Mouse (Mus musculus): ENCODE results near the gene Cyp4a12b. TPM values are rescaled to one million over a fixed set of nuclear protein-coding genes. Genes with fewer than 3 reads are reported as not detected.
"Not testable (repeated sequence)": the region's sequence is repeated elsewhere in the genome, so short reads cannot be mapped to it uniquely, and the experiment has no call there.

Cyp4a12b gene
- not detected for total RNA-seq (2021)

DNA sequence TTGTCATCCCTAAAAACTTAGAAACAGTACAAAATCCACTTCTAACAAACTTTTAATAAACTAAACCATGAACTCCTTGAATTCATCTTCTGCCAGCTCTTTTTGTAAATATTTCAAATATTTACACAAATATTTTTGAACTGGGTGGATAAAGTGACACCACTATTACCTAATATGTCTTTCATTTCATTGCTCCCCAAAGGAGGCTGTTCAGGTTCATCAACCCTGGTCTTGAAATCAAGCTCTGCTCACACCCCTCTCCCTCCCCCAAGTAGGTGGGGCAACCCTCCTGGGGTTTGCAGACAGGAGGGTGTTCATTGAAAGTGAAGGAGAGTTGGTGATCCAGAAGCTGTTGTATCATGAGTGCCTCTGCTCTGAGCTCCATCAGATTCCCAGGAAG is at the start of gene Cyp4a12b:
Gene Cyp4a12b, plus strand, starts transcription at position 301 of the 400 bp plus-strand sequence.
- intact Hi-C loops (cut with DNase I); DNase-seq (ENCODE audit: low spot score): not testable (repeated sequence)

DNA sequence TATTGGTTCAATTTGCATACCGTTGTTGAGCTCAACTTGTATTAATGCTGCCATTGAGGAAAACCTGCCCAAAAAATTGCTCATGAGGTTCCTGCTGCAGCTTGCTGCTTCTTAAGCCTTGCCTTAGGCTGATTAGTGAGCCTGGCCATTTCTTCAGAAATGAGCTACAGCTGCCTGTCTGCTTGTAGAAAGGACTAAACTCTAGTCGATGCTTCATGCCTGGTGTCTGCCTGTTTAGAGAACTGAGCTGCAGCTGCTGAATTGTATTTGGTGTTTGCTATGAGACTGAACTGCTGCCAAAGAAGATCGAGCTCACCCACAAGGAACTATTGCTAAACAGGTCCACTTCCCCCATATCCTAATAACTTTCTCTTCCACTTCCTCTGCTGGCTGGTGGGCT is 45.8 kb upstream of the Cyp4a12b start:
- DNase-seq (ENCODE audit: low spot score); intact Hi-C loops (cut with DNase I): not testable (repeated sequence)

DNA sequence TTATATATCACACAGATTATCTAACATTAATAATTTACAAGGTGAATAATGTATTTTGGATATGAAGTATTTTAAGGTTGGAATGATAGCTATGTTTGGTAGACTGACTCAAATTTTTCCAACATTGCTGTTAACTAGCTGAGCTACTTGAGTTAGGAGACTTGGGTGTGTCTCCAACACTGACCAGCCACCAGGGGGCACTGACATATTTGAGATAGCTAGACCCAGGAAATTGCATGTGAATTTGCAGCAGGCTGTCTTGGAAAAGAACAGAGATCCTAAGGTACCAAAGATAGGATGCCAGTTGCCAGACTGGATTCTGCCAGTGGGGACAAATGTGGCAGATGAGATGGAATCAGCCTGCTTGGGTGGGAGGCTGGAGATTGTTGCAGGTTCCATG is 43.4 kb upstream of the Cyp4a12b start:
- intact Hi-C loops (cut with DNase I); DNase-seq (ENCODE audit: low spot score): not testable (repeated sequence)

DNA sequence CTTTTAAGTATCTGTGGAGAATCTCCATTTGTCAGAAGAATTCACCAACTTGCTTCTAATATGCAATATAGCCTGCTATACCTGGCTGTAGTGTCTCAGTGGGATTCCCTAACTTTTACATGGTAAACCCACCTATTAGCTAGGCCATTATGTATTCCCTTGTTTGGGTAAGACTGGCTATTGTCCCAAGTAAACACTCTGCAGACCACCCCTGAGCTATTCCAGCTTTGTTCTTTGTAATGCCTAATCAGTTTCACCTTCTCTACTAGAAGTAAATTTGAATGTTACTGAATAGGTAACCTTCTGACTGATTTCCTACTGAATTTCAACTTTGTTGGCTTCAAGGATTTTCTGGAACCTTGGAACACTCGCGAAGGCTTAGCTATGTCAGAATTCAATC is 15.2 kb upstream of the Cyp4a12b start:
- DNase-seq (ENCODE audit: low spot score); intact Hi-C loops (cut with DNase I): not testable (repeated sequence)

DNA sequence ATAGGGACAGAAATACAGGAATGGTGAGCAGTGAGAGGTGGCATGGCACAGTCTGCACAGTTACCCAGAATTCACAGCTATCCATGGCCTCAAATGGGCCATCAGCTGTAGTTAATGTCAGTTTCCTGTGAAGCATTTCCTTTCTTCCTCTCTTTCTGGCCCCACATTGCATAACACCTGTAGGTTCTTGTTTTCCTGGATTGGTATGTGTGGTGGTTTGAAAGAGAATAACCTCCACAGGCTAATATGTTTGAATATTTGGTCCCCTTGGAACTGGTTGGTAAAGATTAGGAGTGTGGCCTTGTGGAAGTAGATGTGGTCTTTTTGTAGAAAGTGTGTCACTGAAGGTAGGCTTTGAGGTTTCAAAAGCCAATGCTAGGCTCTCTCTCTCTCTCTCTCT is 14.5 kb upstream of the Cyp4a12b start:
- DNase-seq (ENCODE audit: low spot score); intact Hi-C loops (cut with DNase I): not testable (repeated sequence)

DNA sequence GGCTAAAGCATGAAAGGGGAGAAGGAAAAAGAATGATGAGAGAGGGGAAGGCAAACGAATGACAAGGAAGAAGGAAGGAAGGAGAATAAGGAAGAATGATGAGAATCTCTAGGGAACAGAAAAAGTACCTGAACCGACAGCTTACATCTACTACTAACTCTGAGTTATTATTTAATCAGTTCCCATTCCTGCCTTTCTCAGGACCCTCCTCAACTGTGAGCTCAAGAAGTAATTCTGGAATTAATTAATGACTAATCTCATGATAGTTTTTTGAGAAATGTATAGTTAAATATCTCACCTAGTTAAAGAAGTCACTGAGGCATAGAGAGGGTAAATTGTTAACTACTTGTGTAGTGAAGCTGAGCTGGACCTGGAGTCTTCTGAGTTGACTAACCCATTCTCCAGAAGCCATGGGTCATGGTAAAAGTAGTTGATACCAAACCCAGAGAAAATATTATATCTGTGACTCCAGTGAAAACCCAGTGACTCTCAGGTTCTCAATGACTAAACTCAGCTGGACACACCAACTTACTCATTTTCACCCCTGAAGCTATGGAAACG is 39.2 kb downstream of the Cyp4a12b start:
- DNase-seq (ENCODE audit: low spot score) = no peak
- intact Hi-C loops (cut with DNase I) = no loop called here

DNA sequence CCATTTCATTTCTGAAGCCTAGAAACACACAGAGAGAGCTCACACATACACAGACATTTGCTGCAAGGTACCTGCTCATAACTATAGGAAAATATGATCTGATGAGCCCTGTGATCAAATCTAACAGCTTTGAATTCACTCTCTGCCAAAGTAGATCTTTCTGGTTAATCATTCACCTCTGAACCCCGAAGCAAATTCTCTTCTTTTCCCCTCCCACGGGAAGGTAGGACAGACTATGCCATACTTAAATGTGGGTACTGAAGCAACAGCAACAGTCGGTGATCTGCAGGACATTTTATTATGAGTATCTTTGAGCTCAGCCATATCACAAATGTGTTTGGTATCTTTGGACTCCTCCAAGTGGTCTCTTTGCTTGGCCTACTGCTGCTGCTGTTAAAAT is 40.9 kb downstream of the Cyp4a12b start, which contains the start of gene Cyp4a30b:
Gene Cyp4a30b, plus strand, starts transcription at position 301 of the 400 bp plus-strand sequence.
- no peak for DNase-seq (ENCODE audit: low spot score)
- intact Hi-C loops (cut with DNase I) = no loop called here

DNA sequence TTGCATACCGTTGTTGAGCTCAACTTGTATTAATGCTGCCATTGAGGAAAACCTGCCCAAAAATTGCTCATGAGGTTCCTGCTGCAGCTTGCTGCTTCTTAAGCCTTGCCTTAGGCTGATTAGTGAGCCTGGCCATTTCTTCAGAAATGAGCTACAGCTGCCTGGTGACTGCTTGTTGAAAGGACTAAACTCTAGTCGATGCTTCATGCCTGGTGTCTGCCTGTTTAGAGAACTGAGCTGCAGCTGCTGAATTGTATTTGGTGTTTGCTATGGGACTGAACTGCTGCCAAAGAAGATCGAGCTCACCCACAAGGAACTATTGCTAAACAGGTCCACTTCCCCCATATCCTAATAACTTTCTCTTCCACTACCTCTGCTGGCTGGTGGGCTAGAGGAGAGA is 62.2 kb downstream of the Cyp4a12b start:
- intact Hi-C loops (cut with DNase I); DNase-seq (ENCODE audit: low spot score): not testable (repeated sequence)

DNA sequence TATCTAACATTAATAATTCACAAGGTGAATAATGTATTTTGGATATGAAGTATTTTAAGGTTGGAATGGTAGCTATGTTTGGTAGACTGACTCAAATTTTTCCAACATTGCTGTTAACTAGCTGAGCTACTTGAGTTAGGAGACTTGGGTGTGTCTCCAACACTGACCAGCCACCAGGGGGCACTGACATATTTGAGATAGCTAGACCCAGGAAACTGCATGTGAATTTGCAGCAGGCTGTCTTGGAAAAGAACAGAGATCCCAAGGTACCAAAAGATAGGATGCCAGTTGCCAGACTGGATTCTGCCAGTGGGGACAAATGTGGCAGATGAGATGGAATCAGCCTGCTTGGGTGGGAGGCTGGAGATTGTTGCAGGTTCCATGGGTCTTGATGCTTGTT is 64.6 kb downstream of the Cyp4a12b start:
- not testable (repeated sequence) for DNase-seq (ENCODE audit: low spot score)
- intact Hi-C loops (cut with DNase I) = loop anchor here (5.0 kb wide), 1 partner anchor 171 kb away; the partner anchor contains the start of gene Cyp4b1

DNA sequence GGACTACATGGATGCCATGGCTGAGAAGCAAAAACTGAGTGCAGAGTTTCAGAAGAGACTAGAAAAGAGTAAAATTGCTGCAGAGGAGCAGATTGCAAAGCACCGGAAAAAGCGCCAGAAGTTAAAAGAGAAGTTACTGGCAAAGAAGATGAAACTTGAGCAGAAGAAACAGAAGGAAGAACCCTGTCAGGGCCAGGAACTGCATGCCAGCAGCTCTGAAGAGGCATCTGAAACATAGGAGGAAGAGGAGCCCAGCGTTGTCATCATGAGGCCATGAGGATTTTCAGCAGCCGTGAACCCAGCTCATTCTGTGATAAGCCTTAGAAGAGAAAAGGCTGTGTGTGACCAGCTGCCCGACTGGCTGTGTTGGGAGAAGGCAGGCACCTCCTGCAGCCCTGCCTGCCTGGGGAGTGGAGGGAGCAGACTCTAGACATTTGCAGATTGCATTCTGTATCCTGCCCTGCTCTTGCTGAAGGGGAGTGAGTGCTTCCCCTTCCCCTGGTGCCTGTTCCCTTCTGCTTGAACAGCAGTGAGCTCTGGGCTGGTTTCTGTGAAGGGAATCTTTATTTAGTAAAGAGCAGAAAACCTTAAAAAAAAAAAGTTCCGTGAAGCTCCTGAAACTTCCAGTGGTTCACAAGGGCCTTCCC is 69.7 kb downstream of the Cyp4a12b start:
- DNase-seq (ENCODE audit: low spot score) = no peak

More for the DNA sequence above, 69.7 kb downstream of the Cyp4a12b start:
- intact Hi-C loops (cut with DNase I) = no loop called here

Other genes starting within 250 kb of the Cyp4a12b start
- not detected for gene Cyp4a29, start 169.5 kb upstream of the Cyp4a12b start, total RNA-seq (2021)
- gene Cyp4a12a, start 112.6 kb upstream of the Cyp4a12b start, total RNA-seq (2021) = not detected
- gene Cyp4a30b, start 41.0 kb downstream of the Cyp4a12b start, total RNA-seq (2021) = not detected
- not detected for gene Cyp4a14, start 84.5 kb downstream of the Cyp4a12b start, total RNA-seq (2021)
- gene Cyp4a10, start 106.6 kb downstream of the Cyp4a12b start, total RNA-seq (2021) = not detected
- gene Cyp4a31, start 152.0 kb downstream of the Cyp4a12b start, total RNA-seq (2021) = not detected
- gene Cyp4a32, start 189.3 kb downstream of the Cyp4a12b start, total RNA-seq (2021) = not detected
- gene Cyp4b1, start 236.1 kb downstream of the Cyp4a12b start, total RNA-seq (2021) = 10 to 100 TPM; 22.8 to 27.9 TPM

Data from heart, postnatal 25 days (tissue).